Mouse (Mus musculus) NIH3T3 (cell line): Measurements from ENCODE around the gene Tox4.
"Not testable (repeated sequence)": the region's sequence is repeated elsewhere in the genome, so short reads cannot be mapped to it uniquely, and the experiment has no call there.

Experiments
- DNase-seq: peaks from one replicate; pipeline ENCODE4 v3.0.0-alpha.2; 2012; ENCODE audit warnings: low read depth

Tox4 gene

GRCm38 (mm10) chr14:52278932-52279746 lies at the start of gene Tox4, which contains the start of gene Rab2b:
TSS of gene Tox4 (plus strand) at chr14:52279146.
TSS of gene Rab2b (minus strand) at chr14:52279545.
- DNase-seq = peak; percentile 98

DNA sequence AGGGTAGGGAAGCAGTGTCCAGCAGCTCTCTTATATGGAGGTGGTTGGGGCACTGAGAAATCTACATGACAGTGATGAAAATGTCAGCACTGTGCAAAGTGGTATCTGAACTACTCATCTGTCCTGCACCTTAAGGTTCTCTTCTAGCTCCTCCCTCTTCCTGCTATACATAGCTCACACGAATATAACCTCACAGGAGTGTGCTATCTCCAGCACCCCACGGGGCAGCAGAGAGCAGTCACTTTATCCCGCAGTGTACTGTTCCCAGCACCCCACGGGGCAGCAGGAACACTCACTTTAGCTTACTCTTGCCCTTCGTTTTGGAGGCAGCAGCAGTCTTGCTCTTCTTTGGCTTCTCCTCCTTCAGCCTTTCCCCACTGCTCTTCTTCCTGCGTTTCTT lies 46.7 kb upstream of the Tox4 start:
- no peak for DNase-seq

GRCm38 (mm10) chr14:52235165-52235564 lies 43.8 kb upstream of the Tox4 start:
- no peak for DNase-seq

GRCm38 (mm10) chr14:52236216-52236615 lies 42.7 kb upstream of the Tox4 start:
- DNase-seq = no peak

DNA sequence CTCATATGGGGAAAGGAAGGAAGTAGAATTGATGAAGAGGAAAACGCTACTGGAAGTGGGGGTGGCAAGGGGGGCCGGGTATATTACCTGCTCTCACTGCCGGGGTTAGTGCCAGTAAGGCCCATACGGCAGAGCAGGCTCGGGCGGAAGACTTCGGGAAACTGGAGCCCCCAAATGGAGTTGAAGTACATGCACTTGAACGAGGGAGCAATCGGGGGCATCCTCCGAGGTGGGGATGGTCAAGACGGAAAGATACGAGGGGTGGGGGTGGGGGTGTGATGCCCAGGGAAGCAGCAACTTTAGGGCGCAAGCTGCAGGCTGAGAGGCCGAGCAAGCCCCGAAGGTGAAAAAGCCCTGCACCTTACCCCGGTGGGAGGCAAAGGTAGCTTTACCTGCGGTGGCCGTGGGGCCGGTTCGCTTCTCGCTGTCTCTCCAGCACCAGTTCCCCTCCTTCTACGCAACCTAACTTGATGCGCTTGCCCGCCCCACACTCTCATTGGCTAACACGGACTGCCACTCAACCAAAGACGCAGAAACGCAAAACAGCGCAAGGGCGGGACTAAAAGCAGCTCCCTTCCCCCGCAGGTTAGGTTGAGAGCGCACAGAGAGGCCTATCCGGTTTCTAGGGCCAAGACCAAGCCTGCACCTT lies 34.8 kb upstream of the Tox4 start:
- DNase-seq = peak; percentile 99

DNA sequence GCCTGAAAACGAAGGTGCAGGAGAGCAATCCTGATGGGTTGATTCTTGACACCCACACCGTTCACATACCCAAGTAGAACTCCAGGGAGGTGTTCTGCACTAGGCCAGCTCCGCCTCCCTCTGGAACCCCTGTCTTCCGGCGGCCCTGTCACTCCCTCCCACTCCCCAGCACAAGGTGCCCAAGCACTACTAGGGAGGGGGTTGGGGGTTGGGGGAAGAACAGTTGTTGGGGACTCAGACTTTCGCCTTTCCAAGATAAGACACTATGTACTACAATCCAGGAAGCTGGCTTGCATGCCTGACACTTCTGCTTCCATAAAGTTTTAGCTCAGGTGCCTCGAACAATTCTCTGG lies 34.3 kb upstream of the Tox4 start:
- DNase-seq = no peak

- no peak for DNase-seq
Measured at GRCm38 (mm10) chr14:52246129-52246528, 32.8 kb upstream of the Tox4 start.

- DNase-seq = peak; percentile 46
Measured at GRCm38 (mm10) chr14:52256311-52257175, 22.4 kb upstream of the Tox4 start.

GRCm38 (mm10) chr14:52257484-52258213 lies 21.3 kb upstream of the Tox4 start, which contains the start of gene Chd8:
TSS of gene Chd8 (minus strand) at chr14:52257780.
- peak; percentile 97 for DNase-seq

GRCm38 (mm10) chr14:52272781-52273180 lies 6.2 kb upstream of the Tox4 start:
- no peak for DNase-seq

- DNase-seq = no peak
Measured at GRCm38 (mm10) chr14:52277210-52277609, 1.7 kb upstream of the Tox4 start.

DNA sequence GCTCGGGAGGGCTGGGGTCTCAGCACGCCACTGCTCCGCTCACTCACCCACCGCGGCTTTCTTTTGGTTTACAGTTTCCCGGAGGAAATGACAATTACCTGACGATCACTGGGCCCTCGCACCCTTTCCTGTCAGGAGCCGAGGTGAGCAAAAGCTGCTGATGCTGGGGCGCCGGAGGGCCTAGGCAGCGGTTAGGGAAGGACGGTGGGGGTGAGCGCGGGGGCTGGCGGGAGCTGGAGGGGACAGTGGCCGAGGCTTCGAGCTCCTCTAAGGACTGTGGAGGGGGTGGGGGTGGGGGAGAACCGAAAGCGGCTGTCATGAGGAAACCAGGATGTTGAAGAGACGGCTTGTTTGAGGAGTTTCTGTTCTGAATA lies 788 bp downstream of the Tox4 start:
- peak; percentile 9 for DNase-seq

GRCm38 (mm10) chr14:52283629-52284028 lies 4.7 kb downstream of the Tox4 start:
- DNase-seq = no peak

DNA sequence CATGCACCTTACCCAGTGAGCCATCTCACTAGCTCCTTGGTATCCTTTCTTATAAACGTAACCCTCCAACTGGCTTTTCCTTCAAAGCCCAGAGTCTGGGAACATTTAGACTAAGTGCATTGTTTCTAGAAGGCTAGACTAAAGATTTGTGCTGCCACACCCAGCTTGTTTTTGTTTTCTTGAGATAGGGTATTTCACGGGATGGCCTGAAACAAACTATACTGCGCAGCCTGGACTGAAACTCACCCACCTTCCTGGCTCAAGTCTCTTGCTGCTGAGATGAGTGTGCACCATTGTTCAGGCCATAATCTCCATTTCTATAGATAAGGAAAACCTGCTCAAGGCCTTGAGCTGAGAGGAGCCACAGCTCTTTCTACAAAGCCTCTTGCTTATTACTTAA lies 5.2 kb downstream of the Tox4 start:
- no peak for DNase-seq

DNA sequence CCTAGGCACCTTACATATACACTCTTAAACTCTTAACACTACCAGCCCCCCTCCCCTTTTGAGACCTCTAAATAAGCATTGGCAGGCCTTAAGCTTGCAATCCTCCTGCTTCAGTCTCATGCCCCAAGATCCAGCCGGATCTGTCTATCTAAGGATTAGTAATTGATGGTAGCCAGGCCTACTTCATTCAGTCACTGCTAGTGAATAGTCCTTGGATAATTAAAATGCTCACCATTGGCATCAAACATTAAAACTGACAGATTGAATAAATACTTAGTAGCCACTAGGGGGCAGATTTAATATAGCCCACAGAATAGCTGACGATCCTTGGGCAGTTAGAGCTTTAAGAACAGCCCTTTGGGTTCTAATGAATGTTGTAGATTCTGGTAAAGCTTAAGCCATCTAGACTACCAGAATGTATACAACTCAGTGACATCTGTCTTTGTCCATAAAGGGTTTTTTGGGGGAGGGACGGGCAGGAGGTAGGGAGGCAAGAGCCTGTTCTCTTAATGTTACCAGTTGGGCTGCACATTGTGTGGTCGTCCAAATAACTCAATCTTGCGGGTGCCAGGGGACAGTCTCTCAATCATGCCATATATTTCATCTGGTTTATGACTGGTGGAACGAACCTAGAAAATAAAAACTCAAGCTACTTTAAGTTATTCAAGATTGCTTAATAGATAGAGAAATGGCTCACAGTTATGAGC lies 16.8 kb downstream of the Tox4 start:
- peak; percentile 52 for DNase-seq

DNA sequence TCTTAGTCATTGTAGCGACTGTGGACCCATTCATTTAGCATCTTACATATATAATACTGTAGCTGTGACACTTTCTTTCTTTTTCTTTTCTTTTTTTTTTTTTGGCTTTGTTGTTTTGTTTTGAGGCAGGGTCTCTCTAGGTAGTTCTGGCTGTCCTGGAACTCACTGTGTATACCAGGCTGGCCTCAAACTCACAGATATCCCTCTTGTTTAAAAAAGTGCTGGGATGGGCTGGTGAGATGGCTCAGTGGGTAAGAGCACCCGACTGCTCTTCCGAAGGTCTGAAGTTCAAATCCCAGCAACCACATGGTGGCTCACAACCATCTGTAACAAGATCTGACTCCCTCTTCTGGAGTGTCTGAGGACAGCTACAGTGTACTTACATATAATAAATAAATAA lies 24.6 kb downstream of the Tox4 start:
- not testable (repeated sequence) for DNase-seq

GRCm38 (mm10) chr14:52304644-52305271 lies 25.8 kb downstream of the Tox4 start, which contains the start of gene Mettl3:
TSS of gene Mettl3 (minus strand) at chr14:52305128.
- peak; percentile 98 for DNase-seq

GRCm38 (mm10) chr14:52306100-52306499 lies 27.2 kb downstream of the Tox4 start:
- no peak for DNase-seq

DNA sequence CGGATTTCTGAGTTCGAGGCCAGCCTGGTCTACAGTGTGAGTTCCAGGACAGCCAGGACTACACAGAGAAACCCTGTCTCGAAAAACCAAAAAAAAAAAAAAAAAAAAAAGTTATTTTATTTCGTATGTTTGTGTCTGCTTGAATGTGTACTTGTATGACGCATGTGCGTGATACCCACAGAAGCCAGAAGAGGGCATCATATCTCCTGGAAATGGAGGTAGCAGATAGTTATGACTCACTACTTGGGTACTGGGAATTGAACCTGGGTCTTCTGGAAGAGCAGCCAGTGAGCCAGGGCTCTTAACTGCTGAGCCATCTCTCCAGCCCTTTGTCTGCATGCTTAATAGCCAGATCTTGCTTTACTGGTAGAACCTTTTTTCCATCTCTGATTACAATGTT lies 31.4 kb downstream of the Tox4 start:
- peak; percentile 36 for DNase-seq

GRCm38 (mm10) chr14:52310906-52311305 lies 32.0 kb downstream of the Tox4 start:
- no peak for DNase-seq
